Mouse (Mus musculus) G1E (cell line): ENCODE data around the gene Kcnh6.
"Not testable (repeated sequence)": the region's sequence is repeated elsewhere in the genome, so short reads cannot be mapped to it uniquely, and the experiment has no call there.

Source experiments
- CTCF ChIP-seq: IDR thresholded peaks from 2 replicates; pipeline ENCODE4 v1.5.1; 2012; ENCODE audit warnings: low read depth, low read length, inconsistent platforms, mixed read lengths
- TAL1 ChIP-seq: conservative IDR thresholded peaks from 2 replicates; pipeline ENCODE4 v1.6.1; 2012; ENCODE audit warnings: low read depth, low read length, inconsistent platforms, mixed read lengths

- TF ChIP-seq TAL1, CTCF: not testable (repeated sequence)
Observed at GRCm38 (mm10) chr11:106032074-106032473, 24.1 kb downstream of the Kcnh6 start.
